ENCODE assay signal across 14 mouse cellular contexts in the genomic region with DNA sequence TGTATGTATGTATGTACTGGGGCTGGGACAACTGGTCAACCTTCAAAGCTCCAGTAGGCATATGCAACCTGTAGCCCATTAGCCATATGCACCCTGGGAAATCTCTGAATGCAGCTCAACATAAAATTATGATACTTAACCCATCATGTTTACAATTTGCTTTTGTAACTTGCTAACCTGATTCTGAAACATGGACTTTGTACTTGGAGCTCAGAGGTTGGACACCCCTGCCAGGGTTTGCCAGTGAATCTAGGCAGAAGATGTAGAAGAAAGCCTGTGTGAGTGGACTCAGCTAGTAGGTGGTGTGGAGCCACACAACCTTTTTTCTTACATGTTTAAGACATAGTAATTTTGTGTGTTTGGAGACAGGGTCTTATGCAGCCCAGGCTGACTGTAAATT.
"Had no signal": no experiment of that assay in that cellular context is flagged by ENCODE, and none has a peak within 500 bp of the region (broad histone marks: within the 10 kb centered on the region; RNA-seq: fewer than 3 reads in every experiment).

No protein-coding gene starts in this region.

- H3K4me1 ChIP-seq: midbrain, embryonic 10.5 days had no signal

- H3K9me3 ChIP-seq: midbrain, embryonic 10.5 days; midbrain, embryonic 12.5 days; neural tube, embryonic 12.5 days had no signal

- H3K36me3 ChIP-seq: midbrain, embryonic 10.5 days; midbrain, embryonic 12.5 days; neural tube, embryonic 12.5 days had no signal

- DNase-seq: lung, adult 18-20 months; lung, embryonic 14.5 days; lung, postnatal 10 days; lung, postnatal 4 days; midbrain, embryonic 14.5 days; right cerebral cortex, postnatal 14 days; thymus, adult 18-20 months; thymus, postnatal 14 days; thymus, postnatal 36 days had no signal

- ATAC-seq: midbrain, embryonic 16.5 days had no signal

- H3K4me3 ChIP-seq: midbrain, embryonic 10.5 days; midbrain, embryonic 12.5 days; myocyte; neural tube, embryonic 12.5 days had no signal

- H3K27ac ChIP-seq: midbrain, embryonic 10.5 days; midbrain, embryonic 12.5 days; neural tube, embryonic 12.5 days had no signal

- H3K9ac ChIP-seq: lung, embryonic 14.5 days; midbrain, embryonic 12.5 days; neural tube, embryonic 12.5 days had no signal
